Mouse (Mus musculus) myocyte (in vitro differentiated cells): Measurements from ENCODE around the gene Cadm4.

ENCODE experiments used
- CEBPB ChIP-seq: IDR thresholded peaks from 2 replicates; pipeline ENCODE4 v1.6.1; 2011; ENCODE audit warnings: mild to moderate bottlenecking, moderate library complexity; ENCODE audit not compliant: poor library complexity, insufficient read depth, severe bottlenecking
- E2F4 ChIP-seq: IDR thresholded peaks from one replicate; pipeline ENCODE4 v1.6.1; 2011; ENCODE audit warnings: mild to moderate bottlenecking, control low read depth, moderate library complexity; ENCODE audit not compliant: insufficient read depth
- POLR2A ChIP-seq: IDR thresholded peaks from one replicate; pipeline ENCODE4 v1.6.1; 2011; ENCODE audit warnings: low read depth, mild to moderate bottlenecking, control low read depth, moderate library complexity; ENCODE audit not compliant: insufficient read length
- POLR2AphosphoS2 ChIP-seq: IDR thresholded peaks from one replicate; pipeline ENCODE4 v1.6.1; 2011; ENCODE audit warnings: low read depth, control low read depth; ENCODE audit not compliant: insufficient read length
- USF1 ChIP-seq: IDR thresholded peaks from one replicate; pipeline ENCODE4 v1.6.1; 2011; ENCODE audit warnings: low read depth, mild to moderate bottlenecking, control low read depth, moderate library complexity

- TF ChIP-seq POLR2A (no peak), E2F4 (no peak), USF1 (no peak), CEBPB (no peak), POLR2AphosphoS2 (no peak)
These were observed 29.9 kb upstream of the Cadm4 start, which contains the start of gene Irgc1 for GRCm38 (mm10) chr7:24451855-24452311.
